In the genomic region with DNA sequence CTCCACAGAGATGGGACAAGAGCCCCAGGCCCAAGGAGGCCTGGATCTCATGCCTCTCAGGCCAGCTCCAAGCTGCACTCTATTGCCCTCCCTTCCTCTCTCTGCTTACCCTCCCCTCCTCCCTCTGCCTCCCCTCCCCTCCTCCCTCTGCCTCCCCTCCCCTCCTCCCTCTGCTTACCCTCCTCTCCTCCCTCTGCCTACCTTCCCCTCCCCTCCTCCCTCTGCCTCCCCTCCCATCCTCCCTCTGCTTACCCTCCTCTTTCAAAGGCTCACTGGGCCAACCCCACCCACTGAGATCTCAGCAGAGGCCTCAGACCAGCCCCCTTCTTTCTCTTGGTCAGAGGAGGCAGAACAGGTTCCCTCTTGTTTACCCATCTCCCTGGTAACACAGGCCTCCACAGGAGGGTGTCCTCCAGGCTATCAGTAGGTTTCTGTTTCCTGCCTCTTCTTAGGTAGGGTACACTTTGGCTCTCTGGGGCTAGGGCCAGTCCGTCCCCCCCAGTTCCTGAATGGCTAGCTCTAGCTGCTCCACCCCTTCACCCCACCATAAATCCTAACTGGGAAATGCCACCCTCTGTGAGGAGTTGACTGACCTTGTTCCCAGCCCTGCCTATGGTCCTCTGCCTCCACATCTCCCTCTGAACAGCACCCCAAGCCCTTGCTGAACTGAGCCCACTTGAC, we compare ENCODE assay signal across 8 mouse cellular contexts. TPM values are rescaled to one million over a fixed set of nuclear protein-coding genes. Genes with fewer than 3 reads are reported as not detected.
DNase-seq lines count a peak whose midpoint lies in the region; ATAC-seq lines count a peak whose summit lies in the region.

No protein-coding gene starts in this region.

- peak; percentile 48 for DNase-seq in ovary, adult 18-20 months (ENCODE audit: low spot score)
- DNase-seq in ovary, postnatal 36 days (ENCODE audit: low spot score) = no peak
- DNase-seq in liver, embryonic 11.5 days (ENCODE audit: low spot score) = no peak
- DNase-seq in cerebellum, adult 8-10 months = no peak
- no peak for DNase-seq in thymus, postnatal 25 days
- DNase-seq in spleen, postnatal 10 days (ENCODE audit: low spot score in 2 of 2) = no peak

- no peak overlapping the region for H3K4me3 ChIP-seq in hindbrain, embryonic 12.5 days
- H3K4me3 ChIP-seq in liver, embryonic 11.5 days (ENCODE audit: low read depth, low read length) = no peak overlapping the region
- no peak overlapping the region for H3K4me3 ChIP-seq in neural tube, embryonic 14.5 days (ENCODE audit: low read depth, low read length)

- ATAC-seq in hindbrain, embryonic 12.5 days (ENCODE audit: low FRiP score) = peak; percentile 38; the same call in 1 of the 2 replicates
- ATAC-seq in liver, embryonic 11.5 days (replicated peaks; ENCODE audit: low FRiP score) = peak; percentile 77
- peak; percentile 39; the same call in 1 of the 2 replicates for ATAC-seq in neural tube, embryonic 14.5 days (ENCODE audit: low read depth)

- WGBS in hindbrain, embryonic 12.5 days = 14% methylated on average over 1 of the region's 1 CpGs
- 29% methylated on average over 1 of the region's 1 CpGs for WGBS in liver, embryonic 11.5 days
- WGBS in neural tube, embryonic 14.5 days = 42% methylated on average over 1 of the region's 1 CpGs

- H3K27me3 ChIP-seq in hindbrain, embryonic 12.5 days = no peaks in the 10 kb centered on the region
- no peaks in the 10 kb centered on the region for H3K27me3 ChIP-seq in liver, embryonic 11.5 days (replicated peaks; ENCODE audit: control insufficient read depth, insufficient read depth, low read length)
- H3K27me3 ChIP-seq in neural tube, embryonic 14.5 days (ENCODE audit: control insufficient read depth, insufficient read depth, low read length) = no peaks in the 10 kb centered on the region

- peak overlapping the region; percentile 23 for H3K27ac ChIP-seq in hindbrain, embryonic 12.5 days
- peak overlapping the region; percentile 93 for H3K27ac ChIP-seq in liver, embryonic 11.5 days (ENCODE audit: low read depth, low read length)
- H3K27ac ChIP-seq in neural tube, embryonic 14.5 days (ENCODE audit: low read depth, low read length) = no peak overlapping the region

- H3K9me3 ChIP-seq in hindbrain, embryonic 12.5 days (replicated peaks) = no peaks in the 10 kb centered on the region
- H3K9me3 ChIP-seq in liver, embryonic 11.5 days (ENCODE audit: control insufficient read depth, low read length) = no peaks in the 10 kb centered on the region
- H3K9me3 ChIP-seq in neural tube, embryonic 14.5 days (ENCODE audit: control insufficient read depth, low read length) = no peaks in the 10 kb centered on the region

- peaks cover 14% of the 10 kb centered on the region for H3K4me1 ChIP-seq in hindbrain, embryonic 12.5 days
- peaks cover 25% of the 10 kb centered on the region for H3K4me1 ChIP-seq in liver, embryonic 11.5 days (replicated peaks; ENCODE audit: control insufficient read depth, insufficient read depth, low read length)
- 0 out of 2 replicates have a peak, but pooled peaks cover 3% of the 10 kb centered on the region for H3K4me1 ChIP-seq in neural tube, embryonic 14.5 days (ENCODE audit: control insufficient read depth, insufficient read depth, low read length)

- H3K36me3 ChIP-seq in hindbrain, embryonic 12.5 days = peaks cover 15% of the 10 kb centered on the region
- peaks cover 7% of the 10 kb centered on the region for H3K36me3 ChIP-seq in liver, embryonic 11.5 days (ENCODE audit: control insufficient read depth, insufficient read depth, low read length)
- H3K36me3 ChIP-seq in neural tube, embryonic 14.5 days (ENCODE audit: control insufficient read depth, insufficient read depth, low read length) = peaks cover 4% of the 10 kb centered on the region; the same call in 1 of the 2 replicates

- no peak overlapping the region for H3K9ac ChIP-seq in hindbrain, embryonic 12.5 days
- H3K9ac ChIP-seq in liver, embryonic 11.5 days (ENCODE audit: low read depth, low read length) = peak overlapping the region; percentile 49; the same call in 1 of the 2 replicates
- no peak overlapping the region for H3K9ac ChIP-seq in neural tube, embryonic 14.5 days (replicated peaks; ENCODE audit: low read depth, low read length)

- H3K4me2 ChIP-seq in hindbrain, embryonic 12.5 days (replicated peaks) = no peak overlapping the region
- peak overlapping the region; percentile 43 for H3K4me2 ChIP-seq in liver, embryonic 11.5 days
- no peak overlapping the region for H3K4me2 ChIP-seq in neural tube, embryonic 14.5 days (ENCODE audit: low read depth, low read length)

RNA-seq across cellular contexts. Expression of gene Taf8, which starts 17.7 kb away (rescaled TPM):
- polyA plus RNA-seq in hindbrain, embryonic 12.5 days (2016; fragmentation: Nextera tagmentation; extraction: Ambion mirVana) = 27.5 and 29.5 TPM in 2 replicates
- 20.7 and 21.3 TPM in 2 replicates for polyA plus RNA-seq in liver, embryonic 11.5 days (2014; fragmentation: Nextera tagmentation; extraction: Ambion mirVana)
- 16.4 and 17.1 TPM in 2 replicates for polyA plus RNA-seq in neural tube, embryonic 14.5 days (2014; fragmentation: Nextera tagmentation; extraction: Ambion mirVana)

RNA-seq across cellular contexts. Expression of gene Ccnd3, which starts 20.5 kb away (rescaled TPM):
- polyA plus RNA-seq in hindbrain, embryonic 12.5 days (2016; fragmentation: Nextera tagmentation; extraction: Ambion mirVana) = 177 and 179 TPM in 2 replicates
- 525 and 530 TPM in 2 replicates for polyA plus RNA-seq in liver, embryonic 11.5 days (2014; fragmentation: Nextera tagmentation; extraction: Ambion mirVana)
- polyA plus RNA-seq in neural tube, embryonic 14.5 days (2014; fragmentation: Nextera tagmentation; extraction: Ambion mirVana) = 49.1 and 72.4 TPM in 2 replicates

RNA-seq across cellular contexts. Expression of gene 1700001C19Rik, which starts 47.2 kb away (rescaled TPM):
- polyA plus RNA-seq in hindbrain, embryonic 12.5 days (2016; fragmentation: Nextera tagmentation; extraction: Ambion mirVana) = 0.14 and 0.65 TPM in 2 replicates
- polyA plus RNA-seq in liver, embryonic 11.5 days (2014; fragmentation: Nextera tagmentation; extraction: Ambion mirVana) = 0.52 and 0.96 TPM in 2 replicates
- 0.36 and 0.42 TPM in 2 replicates for polyA plus RNA-seq in neural tube, embryonic 14.5 days (2014; fragmentation: Nextera tagmentation; extraction: Ambion mirVana)

RNA-seq across cellular contexts. Expression of gene AI661453, which starts 48.0 kb away (rescaled TPM):
- polyA plus RNA-seq in hindbrain, embryonic 12.5 days (2016; fragmentation: Nextera tagmentation; extraction: Ambion mirVana) = 0.28 and 0.34 TPM in 2 replicates
- polyA plus RNA-seq in liver, embryonic 11.5 days (2014; fragmentation: Nextera tagmentation; extraction: Ambion mirVana) = 0.22 and 0.23 TPM in 2 replicates
- 0.21 TPM in 1 of 2 replicates, not detected in the other for polyA plus RNA-seq in neural tube, embryonic 14.5 days (2014; fragmentation: Nextera tagmentation; extraction: Ambion mirVana)
